Mouse (Mus musculus): ENCODE results near the gene Nipsnap2. TPM values are rescaled to one million over a fixed set of nuclear protein-coding genes. Genes with fewer than 3 reads are reported as not detected.
"Not testable (repeated sequence)": the region's sequence is repeated elsewhere in the genome, so short reads cannot be mapped to it uniquely, and the experiment has no call there.

Gene Nipsnap2
- polyA plus RNA-seq, 1 experiment from 2014 or later: 23.8 TPM

DNA sequence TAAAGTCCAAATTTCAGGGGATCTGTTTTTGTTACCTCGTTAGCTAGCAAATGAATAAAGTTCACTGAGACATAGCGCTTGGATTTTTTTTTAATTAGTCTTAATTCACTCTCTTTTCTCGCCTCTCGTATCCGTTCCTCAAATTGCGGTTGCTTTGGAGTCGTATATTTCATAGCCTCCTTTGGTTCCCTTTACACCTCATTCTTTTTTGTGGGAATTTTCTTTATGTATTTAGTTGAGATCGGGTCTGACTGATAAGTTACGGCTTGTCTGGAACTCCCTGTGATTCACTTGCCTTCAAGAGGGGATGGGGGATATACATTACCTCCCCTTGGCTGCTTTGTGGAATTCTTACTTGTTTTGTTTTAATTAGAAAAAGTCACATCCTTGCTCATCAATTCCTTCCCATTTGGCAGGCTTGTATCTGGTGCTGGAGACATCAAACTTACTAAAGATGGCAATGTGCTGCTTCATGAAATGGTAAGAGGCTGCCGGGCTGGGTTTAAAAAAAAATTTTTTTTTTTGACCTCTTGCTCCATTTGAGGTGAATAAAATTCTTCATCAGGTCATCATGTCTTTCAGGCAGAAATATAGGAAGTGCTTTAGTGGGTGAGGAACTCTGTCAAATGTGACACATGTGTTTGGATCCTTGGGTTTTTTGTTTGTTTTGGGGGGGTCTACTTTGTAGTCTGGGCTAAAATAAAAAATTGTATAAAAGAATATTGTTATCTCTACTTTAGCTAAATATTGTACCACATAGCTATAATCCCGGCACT lies 63.1 kb downstream of the Nipsnap2 start:
- ATAC-seq (ENCODE audit: low read depth): no peak
- peaks cover 34% of the 10 kb centered on the region for H3K36me3 ChIP-seq (ENCODE audit: control insufficient read depth, insufficient read depth)
- peak overlapping the region; percentile 73 for H3K4me2 ChIP-seq (ENCODE audit: low read depth, low read length)
- peak overlapping the region; percentile 81 for H3K4me3 ChIP-seq (ENCODE audit: low read depth, low read length)
- H3K27ac ChIP-seq (ENCODE audit: low read length): peak overlapping the region; percentile 84
- H3K27me3 ChIP-seq (ENCODE audit: control insufficient read depth, insufficient read depth, low read depth, low read length): no peaks in the 10 kb centered on the region
- peak overlapping the region; percentile 81 for H3K9ac ChIP-seq (ENCODE audit: low read depth, low read length)
- no peaks in the 10 kb centered on the region for H3K9me3 ChIP-seq (replicated peaks; ENCODE audit: control insufficient read depth, low read length)
- peaks cover 15% of the 10 kb centered on the region for H3K4me1 ChIP-seq (ENCODE audit: control insufficient read depth, low read depth, low read length)
- 8% methylated on average over 11 of the region's 11 CpGs for WGBS (ENCODE audit: insufficient replicate concordance)

DNA sequence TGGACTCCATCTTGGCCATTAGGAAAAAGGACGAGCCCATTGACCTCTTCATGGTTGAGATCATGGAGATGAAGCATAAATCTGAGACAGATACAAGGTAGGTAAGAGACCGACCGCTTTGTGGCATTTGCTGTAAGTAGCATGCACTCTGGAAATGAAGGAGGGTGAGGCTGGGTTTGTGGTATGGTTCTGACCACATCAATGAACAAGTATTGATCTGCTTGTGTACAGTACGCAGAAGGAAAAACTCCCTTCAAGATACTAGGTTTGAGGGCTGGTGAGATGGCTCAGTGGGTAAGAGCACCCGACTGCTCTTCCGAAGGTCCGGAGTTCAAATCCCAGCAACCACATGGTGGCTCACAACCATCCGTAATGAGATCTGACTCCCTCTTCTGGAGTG lies 65.7 kb downstream of the Nipsnap2 start:
- peaks cover 48% of the 10 kb centered on the region for H3K36me3 ChIP-seq (ENCODE audit: control insufficient read depth, insufficient read depth)
- H3K9ac ChIP-seq (ENCODE audit: low read depth, low read length); H3K27ac ChIP-seq (ENCODE audit: low read length); H3K4me2 ChIP-seq (ENCODE audit: low read depth, low read length); ATAC-seq (ENCODE audit: low read depth); H3K4me3 ChIP-seq (ENCODE audit: low read depth, low read length); H3K27me3 ChIP-seq (ENCODE audit: control insufficient read depth, insufficient read depth, low read depth, low read length); H3K9me3 ChIP-seq (replicated peaks; ENCODE audit: control insufficient read depth, low read length): not testable (repeated sequence)
- 87% methylated on average over 7 of the region's 8 CpGs for WGBS (ENCODE audit: insufficient replicate concordance)
- H3K4me1 ChIP-seq (ENCODE audit: control insufficient read depth, low read depth, low read length): peaks cover 15% of the 10 kb centered on the region

Other genes with a start within 250 kb of the Nipsnap2 start
- 13.4 and 13.7 TPM in 2 replicates for gene Sfswap, start 223.8 kb upstream of the Nipsnap2 start, polyA plus RNA-seq (2015; fragmentation: Nextera tagmentation; extraction: Ambion mirVana)
- gene Mmp17, start 140.9 kb upstream of the Nipsnap2 start, polyA plus RNA-seq (2015; fragmentation: Nextera tagmentation; extraction: Ambion mirVana): 0.23 and 0.24 TPM in 2 replicates
- gene Zfp11, start 55.0 kb upstream of the Nipsnap2 start, polyA plus RNA-seq (2015; fragmentation: Nextera tagmentation; extraction: Ambion mirVana): 0.78 and 0.93 TPM in 2 replicates
- not detected in 2 replicates for gene Sept14, start 16.6 kb upstream of the Nipsnap2 start, polyA plus RNA-seq (2015; fragmentation: Nextera tagmentation; extraction: Ambion mirVana)
- 83.5 and 93.1 TPM in 2 replicates for gene Mrps17, start 9.6 kb upstream of the Nipsnap2 start, polyA plus RNA-seq (2015; fragmentation: Nextera tagmentation; extraction: Ambion mirVana)
- gene Psph, start 62.4 kb downstream of the Nipsnap2 start, polyA plus RNA-seq (2015; fragmentation: Nextera tagmentation; extraction: Ambion mirVana): 92.8 and 104 TPM in 2 replicates
- gene Sumf2, start 121.9 kb downstream of the Nipsnap2 start, polyA plus RNA-seq (2015; fragmentation: Nextera tagmentation; extraction: Ambion mirVana): 15.2 and 15.7 TPM in 2 replicates
- gene Chchd2, start 162.4 kb downstream of the Nipsnap2 start, polyA plus RNA-seq (2015; fragmentation: Nextera tagmentation; extraction: Ambion mirVana): 510 and 520 TPM in 2 replicates
- 0.48 and 0.61 TPM in 2 replicates for gene Zbed5, start 170.7 kb downstream of the Nipsnap2 start, polyA plus RNA-seq (2015; fragmentation: Nextera tagmentation; extraction: Ambion mirVana)
- gene Phkg1, start 173.5 kb downstream of the Nipsnap2 start, polyA plus RNA-seq (2015; fragmentation: Nextera tagmentation; extraction: Ambion mirVana): 0.12 and 0.13 TPM in 2 replicates
- 0.26 and 0.41 TPM in 2 replicates for gene Nupr1l, start 183.5 kb downstream of the Nipsnap2 start, polyA plus RNA-seq (2015; fragmentation: Nextera tagmentation; extraction: Ambion mirVana)
- gene Vkorc1l1, start 216.9 kb downstream of the Nipsnap2 start, polyA plus RNA-seq (2015; fragmentation: Nextera tagmentation; extraction: Ambion mirVana): 17.3 and 18.6 TPM in 2 replicates

All from liver, embryonic 16.5 days (tissue).